Mouse (Mus musculus) ES-Bruce4 (cell line): ENCODE results near the gene Pttg1ip. TPM values are rescaled to one million over a fixed set of nuclear protein-coding genes. Genes with fewer than 3 reads are reported as not detected.

ENCODE experiments used
- H3K27ac ChIP-seq: 2 replicates; pipeline ENCODE4 v1.5.1; 2012; ENCODE audit warnings: low read length, inconsistent platforms; ENCODE audit not compliant: insufficient read depth
- H3K27me3 ChIP-seq: 2 replicates; pipeline ENCODE4 v1.6.1; 2012; ENCODE audit warnings: mild to moderate bottlenecking, low read length, inconsistent platforms; ENCODE audit not compliant: control insufficient read depth, poor library complexity, insufficient read depth, severe bottlenecking
- H3K36me3 ChIP-seq: 2 replicates; pipeline ENCODE4 v1.6.1; 2012; ENCODE audit warnings: inconsistent platforms, mild to moderate bottlenecking, low read length, moderate library complexity; ENCODE audit not compliant: control insufficient read depth, poor library complexity, insufficient read depth, severe bottlenecking
- H3K4me1 ChIP-seq: one replicate; pipeline ENCODE4 v1.8.1; 2011; ENCODE audit warnings: low read length; ENCODE audit not compliant: control insufficient read depth, insufficient read depth
- H3K4me3 ChIP-seq: 2 replicates; pipeline ENCODE4 v1.5.1; 2011; ENCODE audit warnings: low read depth, mild to moderate bottlenecking, low read length
- H3K9ac ChIP-seq: 2 replicates; pipeline ENCODE4 v1.6.1; 2012; ENCODE audit warnings: low read depth, mild to moderate bottlenecking, inconsistent platforms; ENCODE audit not compliant: poor library complexity, severe bottlenecking
- H3K9me3 ChIP-seq: replicated peaks from 2 replicates; pipeline ENCODE4 v1.6.1; 2012; ENCODE audit warnings: mild to moderate bottlenecking, low read length, inconsistent platforms; ENCODE audit not compliant: control insufficient read depth, poor library complexity, insufficient read depth, severe bottlenecking
- CTCF ChIP-seq: IDR thresholded peaks from one replicate; pipeline ENCODE4 v1.8.1; 2011; ENCODE audit warnings: low read depth, low read length
- EP300 ChIP-seq: IDR thresholded peaks from 2 replicates; pipeline ENCODE4 v1.6.1; 2011; ENCODE audit warnings: low read depth, low read length; ENCODE audit not compliant: insufficient read depth
- POLR2A ChIP-seq: IDR thresholded peaks from one replicate; pipeline ENCODE4 v1.8.1; 2011; ENCODE audit warnings: low read length; ENCODE audit not compliant: insufficient read depth
- polyA plus RNA-seq: library from polyadenylated mRNA; stranded (reverse); fragments of >200 nt; gene quantifications from 2 replicates; pipeline ENCODE4 v1.2.4, GENCODE M21; 2011; ENCODE audit warnings: low read depth; ENCODE audit not compliant: missing spikeins, insufficient read depth, insufficient read length

Gene Pttg1ip
- polyA plus RNA-seq, 1 experiment, result 89.6 TPM

GRCm38 (mm10) chr10:77540576-77541102 is 40.9 kb upstream of the Pttg1ip start:
- Histone ChIP-seq H3K27ac (no peak overlapping the region), H3K9me3 (no peaks in the 10 kb centered on the region), H3K27me3 (no peaks in the 10 kb centered on the region), H3K9ac (no peak overlapping the region), H3K4me1 (no peaks in the 10 kb centered on the region), H3K4me3 (no peak overlapping the region), H3K36me3 (no peaks in the 10 kb centered on the region)
- TF ChIP-seq POLR2A (no peak), CTCF (no peak), EP300 (no peak)

GRCm38 (mm10) chr10:77541864-77542666 is 39.5 kb upstream of the Pttg1ip start:
- TF ChIP-seq EP300, result no peak
- TF ChIP-seq POLR2A, result no peak
- TF ChIP-seq CTCF, result no peak
- Histone ChIP-seq H3K27ac (no peak overlapping the region), H3K36me3 (no peaks in the 10 kb centered on the region), H3K4me3 (no peak overlapping the region), H3K27me3 (no peaks in the 10 kb centered on the region), H3K9me3 (no peaks in the 10 kb centered on the region), H3K4me1 (no peaks in the 10 kb centered on the region), H3K9ac (no peak overlapping the region)

- no peaks in the 10 kb centered on the region for H3K27me3 ChIP-seq
- no peak overlapping the region for H3K9ac ChIP-seq
- TF ChIP-seq CTCF (peak; percentile 50), EP300 (no peak), POLR2A (no peak)
- no peaks in the 10 kb centered on the region for H3K9me3 ChIP-seq
- no peak overlapping the region for H3K27ac ChIP-seq
- no peaks in the 10 kb centered on the region for H3K36me3 ChIP-seq
- H3K4me3 ChIP-seq, result no peak overlapping the region
- H3K4me1 ChIP-seq, result no peaks in the 10 kb centered on the region
Observed at GRCm38 (mm10) chr10:77543226-77543625, 38.3 kb upstream of the Pttg1ip start.

- Histone ChIP-seq H3K27me3 (no peaks in the 10 kb centered on the region), H3K36me3 (no peaks in the 10 kb centered on the region), H3K4me1 (no peaks in the 10 kb centered on the region), H3K9me3 (no peaks in the 10 kb centered on the region), H3K4me3 (no peak overlapping the region), H3K9ac (no peak overlapping the region), H3K27ac (no peak overlapping the region)
- TF ChIP-seq EP300, result no peak
- TF ChIP-seq POLR2A, result no peak
- no peak for TF ChIP-seq CTCF
Observed at GRCm38 (mm10) chr10:77544916-77545315, 36.6 kb upstream of the Pttg1ip start.

- no peak overlapping the region for H3K27ac ChIP-seq
- H3K4me3 ChIP-seq, result no peak overlapping the region
- no peaks in the 10 kb centered on the region for H3K36me3 ChIP-seq
- TF ChIP-seq POLR2A, result no peak
- no peak for TF ChIP-seq EP300
- no peak for TF ChIP-seq CTCF
- H3K4me1 ChIP-seq, result no peaks in the 10 kb centered on the region
- H3K9ac ChIP-seq, result no peak overlapping the region
- no peaks in the 10 kb centered on the region for H3K27me3 ChIP-seq
- no peaks in the 10 kb centered on the region for H3K9me3 ChIP-seq
Observed at GRCm38 (mm10) chr10:77548576-77548975, 32.9 kb upstream of the Pttg1ip start.

- H3K9ac ChIP-seq, result no peak overlapping the region
- no peaks in the 10 kb centered on the region for H3K36me3 ChIP-seq
- no peaks in the 10 kb centered on the region for H3K9me3 ChIP-seq
- TF ChIP-seq EP300 (no peak), CTCF (no peak), POLR2A (no peak)
- H3K27me3 ChIP-seq, result no peaks in the 10 kb centered on the region
- no peak overlapping the region for H3K27ac ChIP-seq
- H3K4me3 ChIP-seq, result no peak overlapping the region
- no peaks in the 10 kb centered on the region for H3K4me1 ChIP-seq
Observed at GRCm38 (mm10) chr10:77550874-77551273, 30.6 kb upstream of the Pttg1ip start.
